Mouse (Mus musculus) midbrain, embryonic 13.5 days (tissue): ENCODE measurements around the gene Smim27. TPM values are rescaled to one million over a fixed set of nuclear protein-coding genes. Genes with fewer than 3 reads are reported as not detected.

Experiments used
- ATAC-seq: fragments of 200-750 bp; cut with Nextera tagmentation; 2 replicates; pipeline ENCODE4 v1.8.0; 2017; ENCODE audit warnings: mild to moderate bottlenecking, moderate TSS enrichment, moderate library complexity
- H3K27ac ChIP-seq: fragments of 300-500 bp; sonication (generic); 2 replicates; pipeline ENCODE4 v1.5.1; 2015; ENCODE audit warnings: inconsistent platforms, mild to moderate bottlenecking, moderate library complexity
- H3K27me3 ChIP-seq: fragments of 300-500 bp; sonication (generic); 2 replicates; pipeline ENCODE4 v1.6.1; 2015; ENCODE audit warnings: mild to moderate bottlenecking, inconsistent platforms
- H3K36me3 ChIP-seq: fragments of 300-500 bp; sonication (generic); 2 replicates; pipeline ENCODE4 v1.6.1; 2015; ENCODE audit warnings: mild to moderate bottlenecking, inconsistent platforms
- H3K4me1 ChIP-seq: fragments of 300-500 bp; sonication (generic); replicated peaks from 2 replicates; pipeline ENCODE4 v1.6.1; 2015; ENCODE audit warnings: inconsistent platforms
- H3K4me2 ChIP-seq: fragments of 300-500 bp; sonication (generic); replicated peaks from 2 replicates; pipeline ENCODE4 v1.6.1; 2015; ENCODE audit warnings: moderate library complexity, mild to moderate bottlenecking, inconsistent platforms
- H3K4me3 ChIP-seq: fragments of 300-500 bp; sonication (generic); replicated peaks from 2 replicates; pipeline ENCODE4 v1.5.1; 2015; ENCODE audit warnings: mild to moderate bottlenecking, inconsistent platforms
- H3K9ac ChIP-seq: fragments of 300-500 bp; sonication (generic); replicated peaks from 2 replicates; pipeline ENCODE4 v1.6.1; 2015; ENCODE audit warnings: mild to moderate bottlenecking, inconsistent platforms
- H3K9me3 ChIP-seq: fragments of 300-500 bp; sonication (generic); 2 replicates; pipeline ENCODE4 v1.6.1; 2016; ENCODE audit warnings: mild to moderate bottlenecking, inconsistent platforms
- WGBS: fragments of 180-500 bp; shearing (Covaris S2); methylation state at CpG from one replicate; pipeline ENCODE4 v1.1.7; 2015; 5-methylcytosine and 5-hydroxymethylcytosine counted together
- polyA plus RNA-seq: library from polyadenylated mRNA; unstranded; fragments of >200 nt; fragmentation: Nextera tagmentation; extraction: Ambion mirVana; gene quantifications from 2 replicates; pipeline ENCODE4 v1.2.1, GENCODE M21; 2015

The Smim27 gene
- polyA plus RNA-seq, 1 experiment from 2014 or later, result 20.9 TPM

DNA sequence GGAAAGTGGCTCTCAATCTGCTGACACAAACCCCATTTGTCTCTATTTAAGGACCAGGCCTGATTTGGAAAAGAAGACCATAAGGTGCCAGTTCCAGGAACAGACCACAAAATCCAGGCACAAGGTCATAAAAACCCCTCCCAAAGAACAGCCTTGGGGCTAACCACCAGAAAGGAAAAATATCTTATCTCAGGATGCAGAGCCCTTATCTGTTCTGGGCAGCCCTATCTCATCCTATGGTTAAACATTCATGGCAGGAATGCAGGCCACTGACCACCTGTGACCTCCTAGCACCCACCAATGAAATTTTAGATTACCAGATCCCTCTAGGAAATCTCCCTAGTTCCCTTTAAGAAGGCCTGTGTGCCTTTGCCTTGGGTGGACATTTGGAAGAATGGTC, 40.3 kb downstream of the Smim27 start:
- H3K27ac ChIP-seq, result no peak overlapping the region
- H3K4me1 ChIP-seq, result peaks cover 3% of the 10 kb centered on the region; the same call in 1 of the 2 replicates
- no peaks in the 10 kb centered on the region for H3K9me3 ChIP-seq
- H3K36me3 ChIP-seq, result no peaks in the 10 kb centered on the region
- ATAC-seq, result no peak
- H3K4me3 ChIP-seq, result no peak overlapping the region
- H3K27me3 ChIP-seq, result no peaks in the 10 kb centered on the region
- no peak overlapping the region for H3K4me2 ChIP-seq
- no peak overlapping the region for H3K9ac ChIP-seq

DNA sequence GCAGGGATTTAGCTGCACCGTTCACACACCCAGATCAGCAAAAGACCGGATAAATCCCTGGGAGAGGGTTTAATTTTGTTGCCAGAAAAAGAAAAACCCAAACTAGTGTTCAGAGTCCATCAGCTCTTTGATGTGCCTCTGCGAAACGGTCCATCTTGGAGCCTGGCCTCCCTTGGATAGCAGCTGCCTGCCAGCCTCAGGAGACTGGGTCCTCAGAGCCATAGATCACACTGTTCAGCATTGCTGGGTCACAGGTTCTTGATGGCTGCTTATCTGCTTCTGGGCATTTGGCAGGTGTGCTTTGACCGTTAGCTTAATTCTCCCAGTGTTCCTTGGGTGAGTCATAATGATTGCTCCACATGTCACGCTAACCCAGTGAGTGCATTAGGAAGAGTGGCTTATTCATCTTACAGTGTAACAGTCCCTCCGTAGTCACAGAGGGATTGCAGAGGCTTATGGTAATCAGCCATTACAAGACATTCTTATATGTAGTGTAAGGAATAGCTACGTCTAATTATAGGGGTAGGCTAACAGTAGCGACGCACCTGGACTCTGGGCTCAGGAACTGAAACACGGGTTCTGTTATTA, 41.5 kb downstream of the Smim27 start:
- ATAC-seq, result peak; percentile 55; the same call in 1 of the 2 replicates
- Histone ChIP-seq H3K4me3 (no peak overlapping the region), H3K36me3 (no peaks in the 10 kb centered on the region), H3K4me2 (no peak overlapping the region), H3K4me1 (peaks cover 3% of the 10 kb centered on the region; the same call in 1 of the 2 replicates), H3K27ac (no peak overlapping the region), H3K9me3 (no peaks in the 10 kb centered on the region), H3K27me3 (no peaks in the 10 kb centered on the region), H3K9ac (no peak overlapping the region)
- 60% methylated on average over 11 of the region's 11 CpGs for WGBS

DNA sequence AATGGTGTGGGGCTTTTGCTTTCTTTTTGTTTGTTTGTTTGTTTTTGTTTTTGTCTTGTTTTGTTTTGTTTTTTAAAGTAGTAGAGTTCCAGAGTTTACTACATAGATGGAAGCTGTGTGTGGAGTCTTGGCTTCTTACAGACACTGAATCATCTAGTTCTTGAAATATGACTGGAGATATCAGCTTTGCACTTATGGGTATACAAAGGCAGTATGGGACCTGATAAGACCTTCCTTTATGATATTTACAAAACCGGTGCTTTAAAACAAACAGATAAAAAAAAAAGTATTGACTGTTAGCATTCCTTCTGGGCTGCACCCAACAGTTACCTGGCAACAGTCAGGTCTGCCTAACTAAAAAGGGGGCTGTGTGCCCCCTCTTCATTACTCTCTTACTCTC, 42.8 kb downstream of the Smim27 start:
- H3K4me3 ChIP-seq, result no peak overlapping the region
- H3K9ac ChIP-seq, result no peak overlapping the region
- H3K4me2 ChIP-seq, result no peak overlapping the region
- H3K4me1 ChIP-seq, result peaks cover 3% of the 10 kb centered on the region; the same call in 1 of the 2 replicates
- H3K27ac ChIP-seq, result no peak overlapping the region
- H3K9me3 ChIP-seq, result no peaks in the 10 kb centered on the region
- no peaks in the 10 kb centered on the region for H3K36me3 ChIP-seq
- WGBS, result 88% methylated on average over 1 of the region's 1 CpGs
- no peak for ATAC-seq
- H3K27me3 ChIP-seq, result no peaks in the 10 kb centered on the region

DNA sequence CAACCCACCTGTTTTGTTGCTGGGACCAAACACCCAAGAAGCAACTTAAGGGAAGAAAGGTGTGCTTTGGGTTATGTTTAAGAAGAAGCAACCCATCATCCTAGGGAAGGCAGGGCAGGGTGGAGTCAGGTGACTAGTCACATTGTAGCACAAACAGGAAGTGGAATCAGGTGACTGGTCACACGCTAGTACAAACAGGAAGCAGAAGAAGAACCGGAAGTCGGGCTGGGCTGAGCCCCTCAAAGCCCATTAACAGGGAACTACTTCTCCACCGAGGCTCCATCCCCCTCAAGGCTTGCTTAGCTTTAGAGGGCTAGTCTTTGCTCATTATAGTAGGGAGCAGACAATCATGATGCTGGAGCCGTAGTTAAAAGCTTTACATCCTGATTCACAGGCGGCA, 43.6 kb downstream of the Smim27 start:
- H3K4me2 ChIP-seq, result no peak overlapping the region
- ATAC-seq, result no peak
- H3K27me3 ChIP-seq, result no peaks in the 10 kb centered on the region
- WGBS, result 90% methylated on average over 6 of the region's 6 CpGs
- H3K9me3 ChIP-seq, result no peaks in the 10 kb centered on the region
- no peak overlapping the region for H3K27ac ChIP-seq
- no peak overlapping the region for H3K9ac ChIP-seq
- H3K4me1 ChIP-seq, result peaks cover 3% of the 10 kb centered on the region; the same call in 1 of the 2 replicates
- H3K4me3 ChIP-seq, result no peak overlapping the region
- H3K36me3 ChIP-seq, result no peaks in the 10 kb centered on the region

DNA sequence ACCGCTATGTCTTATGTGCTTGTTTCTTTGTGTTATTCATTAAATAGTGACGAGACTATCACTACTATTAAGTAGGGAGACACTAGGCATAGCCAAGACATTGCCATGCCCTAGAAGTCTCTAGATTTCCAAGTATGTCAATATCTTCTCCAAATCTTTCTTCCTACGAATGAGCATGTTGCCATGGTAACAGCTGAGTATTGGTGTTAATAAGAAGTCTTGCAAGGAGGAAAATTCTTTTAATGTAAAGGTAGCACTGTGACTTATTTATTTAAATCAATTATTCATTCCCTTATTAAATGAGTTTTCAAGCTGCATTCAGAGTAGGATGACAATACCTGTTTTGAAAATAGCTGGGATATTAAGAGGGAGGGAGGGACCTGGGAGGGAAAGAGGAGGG, 48.0 kb downstream of the Smim27 start:
- Histone ChIP-seq H3K9ac (no peak overlapping the region), H3K36me3 (no peaks in the 10 kb centered on the region), H3K4me1 (no peaks in the 10 kb centered on the region), H3K27me3 (no peaks in the 10 kb centered on the region), H3K4me3 (no peak overlapping the region), H3K4me2 (no peak overlapping the region), H3K27ac (no peak overlapping the region), H3K9me3 (no peaks in the 10 kb centered on the region)
- WGBS, result 68% methylated on average over 3 of the region's 3 CpGs
- ATAC-seq, result no peak

Other genes starting within 250 kb of the Smim27 start
- gene Aco1, start 126.5 kb upstream of the Smim27 start, polyA plus RNA-seq, result 45.3 and 46.6 TPM in 2 replicates
- gene Ddx58, start 29.8 kb upstream of the Smim27 start, polyA plus RNA-seq, result 3.0 and 3.1 TPM in 2 replicates
- gene Topors, start 271 bp downstream of the Smim27 start, polyA plus RNA-seq, result 35.0 and 36.7 TPM in 2 replicates
- gene Ndufb6, start 9.8 kb downstream of the Smim27 start, polyA plus RNA-seq, result 280 and 282 TPM in 2 replicates
- gene Tmem215, start 202.6 kb downstream of the Smim27 start, polyA plus RNA-seq, result 0.13 and 0.17 TPM in 2 replicates